Mouse (Mus musculus) spleen, adult 18-20 months (tissue): Measurements from ENCODE around the gene Tcp1.
"Not testable (repeated sequence)": the region's sequence is repeated elsewhere in the genome, so short reads cannot be mapped to it uniquely, and the experiment has no call there.

Experiments
- DNase-seq, 2 experiments: peaks; one replicate each; pipeline ENCODE4 v3.0.0; 2022; ENCODE audit warnings: mixed read lengths in 2 of 2

Gene Tcp1

GRCm38 (mm10) chr17:12915881-12916583, 531 bp downstream of the Tcp1 start, which contains the start of gene Mrpl18:
Gene Mrpl18 (minus strand): TSS chr17:12916345.
- peak; percentile 95 to 98 for DNase-seq

- no peak for DNase-seq
Measured at GRCm38 (mm10) chr17:12916588-12917380, 1.3 kb downstream of the Tcp1 start.

GRCm38 (mm10) chr17:12921073-12921472, 5.6 kb downstream of the Tcp1 start:
- no peak for DNase-seq

GRCm38 (mm10) chr17:12925001-12925400, 9.5 kb downstream of the Tcp1 start:
- no peak for DNase-seq

- DNase-seq = no peak
Measured at GRCm38 (mm10) chr17:12925703-12926180, 10.2 kb downstream of the Tcp1 start.

GRCm38 (mm10) chr17:12931576-12931975, 16.1 kb downstream of the Tcp1 start:
- DNase-seq = not testable (repeated sequence)

- no peak for DNase-seq
Measured at GRCm38 (mm10) chr17:12935719-12936118, 20.2 kb downstream of the Tcp1 start.

GRCm38 (mm10) chr17:12937412-12937970, 22.0 kb downstream of the Tcp1 start:
- DNase-seq = no peak

GRCm38 (mm10) chr17:12938077-12938476, 22.6 kb downstream of the Tcp1 start:
- DNase-seq = no peak

GRCm38 (mm10) chr17:12939377-12940148, 24.1 kb downstream of the Tcp1 start:
- DNase-seq = not testable (repeated sequence)

- DNase-seq = no peak
Measured at GRCm38 (mm10) chr17:12940151-12940805, 24.8 kb downstream of the Tcp1 start, which contains the start of gene Acat3. Gene Acat3 (minus strand): TSS chr17:12940600.

- DNase-seq = no peak
Measured at GRCm38 (mm10) chr17:12941543-12942260, 26.2 kb downstream of the Tcp1 start.

GRCm38 (mm10) chr17:12942459-12943162, 27.1 kb downstream of the Tcp1 start:
- no peak for DNase-seq

GRCm38 (mm10) chr17:12949669-12950068, 34.2 kb downstream of the Tcp1 start:
- no peak for DNase-seq

GRCm38 (mm10) chr17:12956664-12957063, 41.2 kb downstream of the Tcp1 start:
- DNase-seq = no peak

GRCm38 (mm10) chr17:12959377-12959776, 43.9 kb downstream of the Tcp1 start:
- DNase-seq = not testable (repeated sequence)

- peak; percentile 89 to 95 for DNase-seq
Measured at GRCm38 (mm10) chr17:12960331-12960873, 44.9 kb downstream of the Tcp1 start, which contains the start of gene Acat2. Gene Acat2 (minus strand): TSS chr17:12960747.

- no peak for DNase-seq
Measured at GRCm38 (mm10) chr17:12963476-12963875, 48.0 kb downstream of the Tcp1 start.

- DNase-seq = no peak
Measured at GRCm38 (mm10) chr17:12967173-12967572, 51.7 kb downstream of the Tcp1 start.

- no peak for DNase-seq
Measured at GRCm38 (mm10) chr17:12973851-12974250, 58.4 kb downstream of the Tcp1 start.
